Mouse (Mus musculus): ENCODE results near the gene Ldhb. TPM values are rescaled to one million over a fixed set of nuclear protein-coding genes. Genes with fewer than 3 reads are reported as not detected.

Ldhb gene
- polyA plus RNA-seq (2012; fragmentation: generic; extraction: Trizol), result 52.1 TPM

DNA sequence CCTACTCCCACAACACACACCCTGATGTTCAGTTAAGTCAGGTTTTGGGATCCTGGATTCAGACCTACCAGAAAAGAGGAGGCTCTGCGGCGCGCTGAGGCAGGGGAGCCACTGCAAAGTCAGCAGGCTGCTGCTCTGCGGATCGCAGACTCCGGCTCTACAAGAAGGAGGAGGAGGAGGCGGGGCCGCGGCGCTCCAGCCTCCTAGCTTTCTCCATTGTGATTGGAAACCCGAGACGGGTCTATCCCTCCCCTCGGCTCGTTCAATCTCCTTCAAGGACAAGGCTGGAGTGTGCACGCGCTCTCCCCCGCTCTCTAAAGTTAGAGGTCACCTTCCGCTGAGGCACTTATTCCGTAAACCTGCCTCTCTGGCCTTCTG lies at the start of gene Ldhb:
Gene Ldhb, minus strand, starts transcription at position 173 of the 378 bp plus-strand sequence.
- H3K4me2 ChIP-seq (ENCODE audit: low read depth), result peak within 1 kb of the TSS; percentile 77
- no peak for TF ChIP-seq CEBPB (IDR thresholded peaks at IDR 0.05; ENCODE audit: insufficient read depth, poor library complexity, severe bottlenecking)
- TF ChIP-seq POLR2AphosphoS2 (IDR thresholded peaks at IDR 0.05; ENCODE audit: insufficient read length, low read depth), result peak; percentile 18
- TF ChIP-seq POLR2A (IDR thresholded peaks at IDR 0.05; ENCODE audit: insufficient read length, low read depth), result peak; percentile 57
- H3ac ChIP-seq (ENCODE audit: control insufficient read depth, insufficient read length), result no peak within 1 kb of the TSS
- H3K27me3 ChIP-seq (ENCODE audit: control insufficient read depth, insufficient read depth, insufficient read length), result no peaks in the 10 kb centered on the region
- no peaks in the 10 kb centered on the region for H3K79me2 ChIP-seq (ENCODE audit: control insufficient read depth, insufficient read depth)
- peak within 1 kb of the TSS; percentile 18 for H3K4me3 ChIP-seq
- H3K36me3 ChIP-seq (ENCODE audit: control insufficient read depth, insufficient read depth), result no peaks in the 10 kb centered on the region

GRCm38 (mm10) chr6:142555988-142556387 lies 48.2 kb upstream of the Ldhb start:
- Histone ChIP-seq H3K27me3 (ENCODE audit: control insufficient read depth, insufficient read depth, insufficient read length) (no peaks in the 10 kb centered on the region), H3ac (ENCODE audit: control insufficient read depth, insufficient read length) (no peak overlapping the region), H3K36me3 (ENCODE audit: control insufficient read depth, insufficient read depth) (no peaks in the 10 kb centered on the region), H3K79me2 (ENCODE audit: control insufficient read depth, insufficient read depth) (no peaks in the 10 kb centered on the region), H3K4me2 (ENCODE audit: low read depth) (no peak overlapping the region), H3K4me3 (no peak overlapping the region)
- TF ChIP-seq REST (IDR thresholded peaks at IDR 0.05; ENCODE audit: insufficient read depth, insufficient read length), result no peak

GRCm38 (mm10) chr6:142551482-142551881 lies 43.7 kb upstream of the Ldhb start:
- Histone ChIP-seq H3K4me3 (no peak overlapping the region), H3K36me3 (ENCODE audit: control insufficient read depth, insufficient read depth) (no peaks in the 10 kb centered on the region), H3K27me3 (ENCODE audit: control insufficient read depth, insufficient read depth, insufficient read length) (no peaks in the 10 kb centered on the region), H3K79me2 (ENCODE audit: control insufficient read depth, insufficient read depth) (no peaks in the 10 kb centered on the region), H3K4me2 (ENCODE audit: low read depth) (no peak overlapping the region), H3ac (ENCODE audit: control insufficient read depth, insufficient read length) (no peak overlapping the region)
- TF ChIP-seq POLR2AphosphoS2 (IDR thresholded peaks at IDR 0.05; ENCODE audit: insufficient read length, low read depth) (no peak), MAX (IDR thresholded peaks at IDR 0.05; ENCODE audit: low read depth) (no peak), REST (IDR thresholded peaks at IDR 0.05; ENCODE audit: insufficient read depth, insufficient read length) (no peak), USF1 (IDR thresholded peaks at IDR 0.05; ENCODE audit: low read depth) (no peak), POLR2A (IDR thresholded peaks at IDR 0.05; ENCODE audit: insufficient read length, low read depth) (no peak), E2F4 (IDR thresholded peaks at IDR 0.05; ENCODE audit: insufficient read depth) (no peak), TCF3 (IDR thresholded peaks at IDR 0.05; ENCODE audit: insufficient read length, low read depth) (no peak), MYOD1 (IDR thresholded peaks at IDR 0.05; ENCODE audit: control insufficient read depth in 1 of 3, insufficient read length in 2 of 3, low read depth in 2 of 3) (no peak), CEBPB (IDR thresholded peaks at IDR 0.05; ENCODE audit: insufficient read depth, poor library complexity, severe bottlenecking) (no peak), TCF12 (IDR thresholded peaks at IDR 0.05; ENCODE audit: insufficient read depth, poor library complexity, severe bottlenecking) (no peak), SRF (IDR thresholded peaks at IDR 0.05; ENCODE audit: control insufficient read depth, insufficient read length, low read depth) (no peak), MYOG (IDR thresholded peaks at IDR 0.05; ENCODE audit: control insufficient read depth in 1 of 3, insufficient read depth in 1 of 3, insufficient read length in 2 of 3, low read depth in 2 of 3) (no peak)

DNA sequence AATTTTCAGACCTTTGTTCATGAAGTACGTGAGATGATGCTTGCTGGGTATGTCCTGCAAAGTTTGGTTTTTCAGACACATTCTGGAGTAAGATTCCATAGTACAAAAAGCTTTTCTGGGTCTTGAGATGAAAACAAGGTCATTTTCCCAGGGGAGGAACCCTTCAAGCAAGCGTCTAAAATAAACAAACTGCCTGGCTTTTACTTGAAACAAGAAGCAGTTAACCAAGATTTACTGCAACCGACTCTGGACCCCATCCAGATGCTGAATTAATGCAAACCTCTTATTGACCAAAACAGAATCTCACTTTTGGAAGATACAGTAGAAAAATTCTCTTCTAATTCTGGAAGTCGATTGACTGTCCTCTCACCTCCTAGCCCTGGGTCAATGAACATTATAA lies 43.1 kb upstream of the Ldhb start:
- Histone ChIP-seq H3K4me2 (ENCODE audit: low read depth) (no peak overlapping the region), H3K79me2 (ENCODE audit: control insufficient read depth, insufficient read depth) (no peaks in the 10 kb centered on the region), H3K36me3 (ENCODE audit: control insufficient read depth, insufficient read depth) (no peaks in the 10 kb centered on the region), H3K4me3 (no peak overlapping the region), H3ac (ENCODE audit: control insufficient read depth, insufficient read length) (no peak overlapping the region), H3K27me3 (ENCODE audit: control insufficient read depth, insufficient read depth, insufficient read length) (no peaks in the 10 kb centered on the region)
- TF ChIP-seq POLR2A (IDR thresholded peaks at IDR 0.05; ENCODE audit: insufficient read length, low read depth), result no peak
- TF ChIP-seq E2F4 (IDR thresholded peaks at IDR 0.05; ENCODE audit: insufficient read depth), result no peak
- TF ChIP-seq CEBPB (IDR thresholded peaks at IDR 0.05; ENCODE audit: insufficient read depth, poor library complexity, severe bottlenecking), result no peak
- TF ChIP-seq SRF (IDR thresholded peaks at IDR 0.05; ENCODE audit: control insufficient read depth, insufficient read length, low read depth), result no peak
- TF ChIP-seq POLR2AphosphoS2 (IDR thresholded peaks at IDR 0.05; ENCODE audit: insufficient read length, low read depth), result no peak
- no peak for TF ChIP-seq USF1 (IDR thresholded peaks at IDR 0.05; ENCODE audit: low read depth)
- TF ChIP-seq MYOG (IDR thresholded peaks at IDR 0.05; ENCODE audit: control insufficient read depth in 1 of 3, insufficient read depth in 1 of 3, insufficient read length in 2 of 3, low read depth in 2 of 3), result no peak
- no peak for TF ChIP-seq TCF3 (IDR thresholded peaks at IDR 0.05; ENCODE audit: insufficient read length, low read depth)

DNA sequence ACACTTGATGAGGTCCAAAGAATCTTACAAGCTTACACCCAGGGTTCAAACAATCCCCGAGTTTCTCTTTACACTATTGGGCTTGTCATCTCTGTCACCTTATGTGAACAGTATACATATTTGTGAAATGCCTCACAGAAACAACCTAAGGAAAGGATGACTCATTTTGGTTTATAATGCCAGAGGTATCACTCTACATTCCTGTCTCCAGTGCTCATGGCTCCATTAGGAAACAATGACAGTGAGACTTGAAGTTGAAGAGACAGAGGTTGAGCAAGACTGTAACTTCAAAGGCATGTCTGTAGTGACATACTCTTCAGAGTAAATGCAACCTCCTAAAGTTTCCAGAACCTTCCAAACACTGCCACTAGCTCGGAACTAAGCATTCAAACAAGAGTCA lies 40.6 kb upstream of the Ldhb start:
- H3K4me3 ChIP-seq, result no peak overlapping the region
- no peak overlapping the region for H3K4me2 ChIP-seq (ENCODE audit: low read depth)
- no peak for TF ChIP-seq POLR2AphosphoS2 (IDR thresholded peaks at IDR 0.05; ENCODE audit: insufficient read length, low read depth)
- no peak for TF ChIP-seq REST (IDR thresholded peaks at IDR 0.05; ENCODE audit: insufficient read depth, insufficient read length)
- TF ChIP-seq USF1 (IDR thresholded peaks at IDR 0.05; ENCODE audit: low read depth), result no peak
- no peak for TF ChIP-seq SRF (IDR thresholded peaks at IDR 0.05; ENCODE audit: control insufficient read depth, insufficient read length, low read depth)
- TF ChIP-seq MYOD1 (IDR thresholded peaks at IDR 0.05; ENCODE audit: control insufficient read depth in 1 of 3, insufficient read length in 2 of 3, low read depth in 2 of 3), result no peak
- H3K79me2 ChIP-seq (ENCODE audit: control insufficient read depth, insufficient read depth), result no peaks in the 10 kb centered on the region
- no peaks in the 10 kb centered on the region for H3K36me3 ChIP-seq (ENCODE audit: control insufficient read depth, insufficient read depth)
- no peak overlapping the region for H3ac ChIP-seq (ENCODE audit: control insufficient read depth, insufficient read length)
- H3K27me3 ChIP-seq (ENCODE audit: control insufficient read depth, insufficient read depth, insufficient read length), result no peaks in the 10 kb centered on the region

DNA sequence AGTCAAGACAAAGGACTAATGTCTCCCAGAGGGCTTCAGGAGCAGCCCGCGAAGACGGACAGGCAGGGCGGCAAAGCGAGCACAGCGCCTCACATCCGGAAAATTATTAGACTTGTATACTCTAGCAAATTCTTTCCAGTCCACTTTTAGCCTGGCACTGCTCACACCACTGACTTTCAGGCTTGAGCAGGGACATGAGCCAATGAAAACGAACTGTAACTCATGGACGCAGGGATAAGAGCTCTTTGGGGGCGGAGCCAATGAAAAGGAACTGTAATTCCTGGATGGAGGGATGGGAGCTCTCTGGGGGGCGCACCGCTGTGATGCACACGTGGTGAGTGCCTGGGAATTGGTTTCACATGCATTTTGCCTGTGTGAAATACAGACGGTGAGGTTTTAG lies 37.4 kb upstream of the Ldhb start:
- Histone ChIP-seq H3ac (ENCODE audit: control insufficient read depth, insufficient read length) (no peak overlapping the region), H3K27me3 (ENCODE audit: control insufficient read depth, insufficient read depth, insufficient read length) (no peaks in the 10 kb centered on the region), H3K36me3 (ENCODE audit: control insufficient read depth, insufficient read depth) (no peaks in the 10 kb centered on the region), H3K4me3 (no peak overlapping the region), H3K4me2 (ENCODE audit: low read depth) (no peak overlapping the region), H3K79me2 (ENCODE audit: control insufficient read depth, insufficient read depth) (no peaks in the 10 kb centered on the region)
- TF ChIP-seq REST (IDR thresholded peaks at IDR 0.05; ENCODE audit: insufficient read depth, insufficient read length) (no peak), MAX (IDR thresholded peaks at IDR 0.05; ENCODE audit: low read depth) (no peak), POLR2AphosphoS2 (IDR thresholded peaks at IDR 0.05; ENCODE audit: insufficient read length, low read depth) (no peak), CEBPB (IDR thresholded peaks at IDR 0.05; ENCODE audit: insufficient read depth, poor library complexity, severe bottlenecking) (no peak), MYOG (IDR thresholded peaks at IDR 0.05; ENCODE audit: control insufficient read depth in 1 of 3, insufficient read depth in 1 of 3, insufficient read length in 2 of 3, low read depth in 2 of 3) (no peak), MYOD1 (IDR thresholded peaks at IDR 0.05; ENCODE audit: control insufficient read depth in 1 of 3, insufficient read length in 2 of 3, low read depth in 2 of 3) (no peak), E2F4 (IDR thresholded peaks at IDR 0.05; ENCODE audit: insufficient read depth) (no peak), POLR2A (IDR thresholded peaks at IDR 0.05; ENCODE audit: insufficient read length, low read depth) (no peak), TCF3 (IDR thresholded peaks at IDR 0.05; ENCODE audit: insufficient read length, low read depth) (no peak), SRF (IDR thresholded peaks at IDR 0.05; ENCODE audit: control insufficient read depth, insufficient read length, low read depth) (no peak), USF1 (IDR thresholded peaks at IDR 0.05; ENCODE audit: low read depth) (no peak), TCF12 (IDR thresholded peaks at IDR 0.05; ENCODE audit: insufficient read depth, poor library complexity, severe bottlenecking) (no peak)

Data from myocyte (in vitro differentiated cells).